Mouse (Mus musculus) brain, adult 2 months (tissue): Measurements from ENCODE around the gene Ifngr2.

ENCODE experiments used
- DNase-seq: peaks from one replicate; pipeline ENCODE4 v3.0.0; 2011; ENCODE audit warnings: low read depth, low spot score

Gene Ifngr2

DNA sequence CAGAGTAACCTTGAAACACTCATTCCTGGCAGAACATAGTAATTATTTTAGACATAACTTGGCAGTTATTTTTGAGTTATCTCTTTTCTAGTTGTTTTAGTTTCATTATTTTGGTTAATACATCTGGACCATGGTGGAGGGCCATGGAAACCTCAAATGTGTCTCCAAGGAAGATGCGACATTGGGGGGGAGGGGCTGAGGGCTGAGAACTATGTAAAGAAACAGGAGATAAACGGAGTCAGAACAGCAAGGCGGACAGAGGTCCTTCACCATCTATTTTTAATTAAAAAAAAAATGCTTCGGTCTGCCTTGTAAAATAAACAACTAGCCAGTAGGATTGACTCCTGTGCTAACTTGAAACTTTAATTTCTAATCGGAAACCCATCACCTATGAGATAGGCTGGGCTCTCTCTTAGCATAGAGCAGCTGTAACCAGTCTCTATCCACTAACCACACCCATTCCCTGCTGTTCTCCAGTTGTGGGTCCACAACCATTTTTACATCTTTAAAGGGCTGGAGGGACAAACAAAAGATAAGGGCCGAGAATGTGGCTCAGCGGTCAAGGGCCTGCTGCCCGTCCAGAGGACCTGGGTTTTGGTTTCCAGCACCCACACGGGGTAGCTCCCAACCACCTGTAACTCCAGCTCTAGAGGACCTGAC, 18.6 kb downstream of the Ifngr2 start:
- DNase-seq, result no peak

- DNase-seq, result no peak
Observed at GRCm38 (mm10) chr16:91566002-91566401, 19.1 kb downstream of the Ifngr2 start.

GRCm38 (mm10) chr16:91568960-91569359, 22.1 kb downstream of the Ifngr2 start:
- DNase-seq, result no peak

- no peak for DNase-seq
Observed at GRCm38 (mm10) chr16:91571105-91571504, 24.2 kb downstream of the Ifngr2 start.

GRCm38 (mm10) chr16:91575151-91575550, 28.3 kb downstream of the Ifngr2 start:
- no peak for DNase-seq

DNA sequence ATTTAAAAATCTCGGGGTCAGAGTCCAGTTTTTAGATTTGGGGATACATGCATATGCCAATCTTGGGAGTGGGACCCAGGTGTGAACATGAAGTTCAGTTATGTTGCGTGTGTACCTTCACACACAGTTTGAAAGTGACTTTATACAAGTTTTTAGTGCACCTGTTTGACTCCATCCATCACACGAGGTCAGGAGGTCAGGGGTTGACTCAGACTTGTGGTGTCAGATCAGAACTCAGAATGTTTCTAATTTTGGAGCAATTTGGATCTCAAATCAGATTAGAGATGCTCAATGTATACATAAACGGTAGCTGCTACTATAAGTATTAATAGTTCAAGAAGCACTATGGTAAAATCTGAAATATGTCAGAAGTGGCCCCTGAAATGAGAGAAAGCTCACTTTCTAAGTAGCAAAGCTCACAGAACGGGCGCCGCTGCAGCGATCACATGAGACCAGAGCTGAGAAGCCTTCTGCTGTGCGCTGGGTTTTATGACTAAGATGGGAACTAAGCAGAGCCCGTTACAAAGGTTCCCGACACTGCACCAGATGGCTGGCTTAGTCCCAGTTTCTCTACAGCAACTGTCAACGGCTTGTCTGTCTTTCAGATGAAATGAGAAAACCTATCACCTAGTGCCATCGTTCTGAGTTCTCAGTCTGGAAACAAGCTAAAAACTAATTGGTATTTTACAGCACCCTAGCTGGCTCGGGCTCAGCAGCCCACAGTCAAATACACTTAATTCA, 32.3 kb downstream of the Ifngr2 start:
- DNase-seq, result peak; percentile 83

- DNase-seq, result peak; percentile 49
Observed at GRCm38 (mm10) chr16:91582307-91582706, 35.4 kb downstream of the Ifngr2 start.

DNA sequence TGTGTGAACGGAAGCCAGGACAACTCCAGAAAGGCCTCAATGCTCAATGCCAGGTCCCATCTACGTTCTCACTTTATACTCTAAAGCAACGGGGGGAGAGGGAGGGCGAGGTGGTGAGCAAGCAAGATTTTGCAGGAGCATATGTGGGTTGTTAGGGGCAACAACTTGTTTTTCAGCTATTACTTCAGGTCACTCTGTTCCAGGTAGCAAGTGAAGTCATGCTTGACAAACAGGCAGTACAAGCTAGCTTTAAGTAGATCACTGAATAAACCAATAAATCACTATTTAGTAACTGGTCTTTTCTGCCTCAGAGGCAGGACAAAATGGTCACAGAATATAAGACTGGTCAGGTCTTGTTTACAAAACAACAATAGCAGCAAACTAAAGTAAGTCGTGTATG, 38.7 kb downstream of the Ifngr2 start:
- no peak for DNase-seq

DNA sequence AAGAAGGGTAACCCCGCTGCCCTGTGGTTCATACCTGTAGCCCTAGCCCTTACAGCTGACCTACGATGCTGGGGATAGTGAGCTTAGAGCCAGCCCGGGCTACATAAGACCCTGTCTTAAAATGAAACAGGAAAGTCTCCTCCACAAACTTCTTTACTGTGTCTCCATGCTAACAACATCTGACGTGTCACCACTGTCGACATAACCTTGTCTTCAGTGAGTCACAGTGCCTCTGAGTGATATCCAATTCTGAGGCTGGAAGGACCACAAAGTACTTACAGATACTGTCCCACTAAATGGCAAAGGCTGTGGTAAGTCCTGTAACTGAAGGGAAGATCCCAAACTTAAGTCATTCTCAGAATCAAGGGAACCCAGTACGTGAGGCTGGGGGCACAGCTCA, 39.4 kb downstream of the Ifngr2 start:
- DNase-seq, result no peak

DNA sequence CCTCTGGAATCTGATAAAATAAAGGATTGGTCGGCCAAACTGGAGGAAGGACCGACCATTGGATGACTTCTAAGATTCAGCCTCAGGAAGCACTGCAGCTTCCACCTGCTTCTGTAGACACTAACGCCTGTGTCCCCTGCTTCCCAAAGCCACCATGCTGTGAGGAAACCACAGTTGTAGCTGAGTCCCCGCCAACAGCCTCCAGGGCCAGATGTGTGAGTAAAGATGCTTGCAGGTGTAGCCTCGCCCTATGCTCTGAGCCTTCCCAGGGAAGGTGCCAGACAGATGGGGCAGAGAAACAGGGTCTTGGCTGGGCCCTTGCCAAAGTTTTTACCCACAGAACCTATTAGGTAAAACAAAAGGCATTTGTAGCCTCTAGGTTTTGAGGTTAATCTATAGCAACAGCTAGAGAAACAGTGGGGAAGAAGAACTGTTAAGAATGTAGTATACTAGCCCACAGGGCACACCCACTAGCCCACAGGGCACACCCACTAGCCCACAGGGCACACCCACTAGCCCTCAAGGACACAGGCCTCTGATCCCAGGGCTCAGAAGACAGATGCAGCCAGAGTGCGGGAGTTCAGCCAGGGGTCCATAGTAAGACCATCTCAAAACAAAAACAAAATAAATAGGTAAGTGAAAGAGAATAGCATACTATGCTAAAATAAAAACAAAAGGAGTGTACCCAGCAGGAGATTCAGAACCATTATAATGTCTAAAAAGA, 41.0 kb downstream of the Ifngr2 start:
- DNase-seq, result no peak

GRCm38 (mm10) chr16:91588703-91589102, 41.8 kb downstream of the Ifngr2 start:
- no peak for DNase-seq

DNA sequence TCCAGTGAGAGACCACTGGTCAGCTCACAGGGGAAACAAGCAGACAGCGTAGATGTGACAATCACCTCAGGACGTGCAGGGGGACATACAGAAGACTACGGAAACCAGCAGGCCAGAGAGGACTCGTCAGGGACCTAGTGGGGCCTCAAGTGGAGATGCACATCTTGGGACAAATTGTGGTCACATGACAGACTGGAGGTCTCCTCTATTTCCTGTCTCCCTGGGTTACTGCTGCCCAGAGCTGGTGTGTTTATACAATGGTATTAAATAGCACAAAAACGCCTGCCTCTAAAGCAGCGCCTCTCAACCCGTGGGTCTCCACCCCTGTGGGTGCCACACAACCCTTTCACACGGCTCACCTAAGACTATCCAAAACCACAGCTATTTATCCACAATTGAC, 45.3 kb downstream of the Ifngr2 start:
- DNase-seq, result no peak

DNA sequence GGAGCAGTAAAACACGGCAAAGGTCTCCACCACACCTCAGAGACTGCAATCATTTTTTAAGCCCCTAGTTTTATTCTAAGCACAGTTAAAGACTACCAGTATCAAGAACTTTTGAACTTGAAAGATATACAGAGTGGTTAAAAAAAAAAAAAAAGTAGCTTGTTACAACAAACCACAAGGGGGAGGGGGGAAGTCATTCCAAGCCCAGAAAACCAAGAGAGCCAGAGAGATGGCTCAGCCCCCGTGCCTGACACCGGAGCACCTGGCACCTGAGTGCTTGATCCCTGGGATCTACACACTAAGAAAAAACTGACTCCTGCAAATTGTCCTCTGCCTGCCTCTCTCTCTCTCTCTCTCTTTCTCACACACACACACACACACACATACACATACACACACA, 46.4 kb downstream of the Ifngr2 start:
- DNase-seq, result no peak

GRCm38 (mm10) chr16:91595076-91595475, 48.2 kb downstream of the Ifngr2 start:
- DNase-seq, result peak; percentile 81

DNA sequence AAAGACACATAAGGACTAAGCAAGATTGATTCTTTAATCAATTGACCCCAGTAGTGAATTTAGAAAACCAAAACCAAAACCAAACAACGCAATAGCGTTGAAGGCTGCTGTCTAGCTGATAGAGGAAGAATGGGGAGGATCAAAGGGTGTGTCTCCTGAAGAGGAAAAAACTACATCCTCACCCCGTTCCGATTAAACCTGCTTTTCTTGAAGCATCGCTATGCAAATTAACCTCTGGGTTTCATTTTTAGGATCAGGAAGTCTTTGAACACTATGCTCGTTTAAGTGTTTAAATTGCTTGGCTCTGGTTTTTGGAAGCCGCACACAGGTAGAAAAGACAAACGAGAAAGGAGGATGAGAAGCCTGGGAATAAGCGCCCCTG, 49.5 kb downstream of the Ifngr2 start:
- no peak for DNase-seq

GRCm38 (mm10) chr16:91596779-91597671, 50.2 kb downstream of the Ifngr2 start:
- DNase-seq, result peak; percentile 48

GRCm38 (mm10) chr16:91597672-91598010, 50.8 kb downstream of the Ifngr2 start, which contains the start of gene Tmem50b:
Tmem50b (minus strand) TSS chr16:91597800.
- peak; percentile 99 for DNase-seq

DNA sequence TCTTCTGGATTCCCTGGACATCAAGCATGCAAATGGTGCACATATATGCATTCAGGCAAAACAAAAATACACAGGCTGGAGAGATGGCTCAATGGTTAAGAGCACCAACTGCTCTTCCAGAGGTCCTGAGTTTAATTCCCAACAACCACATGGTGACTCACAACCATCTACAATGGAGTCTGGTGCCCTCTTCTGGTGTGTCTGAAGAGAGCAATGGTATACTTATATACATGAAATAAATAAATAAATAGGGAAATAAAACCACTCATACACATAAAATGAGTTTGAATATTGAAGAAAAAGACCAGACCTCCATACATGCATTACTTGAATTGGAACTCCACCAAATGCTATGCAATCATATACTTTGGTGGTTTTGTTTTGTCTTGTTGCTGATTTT, 52.4 kb downstream of the Ifngr2 start:
- no peak for DNase-seq

- no peak for DNase-seq
Observed at GRCm38 (mm10) chr16:91601081-91601480, 54.2 kb downstream of the Ifngr2 start.

- no peak for DNase-seq
Observed at GRCm38 (mm10) chr16:91601693-91602092, 54.8 kb downstream of the Ifngr2 start.

- no peak for DNase-seq
Observed at GRCm38 (mm10) chr16:91605156-91605555, 58.3 kb downstream of the Ifngr2 start.

- peak; percentile 49 for DNase-seq
Observed at GRCm38 (mm10) chr16:91606958-91607357, 60.1 kb downstream of the Ifngr2 start.
